Mouse (Mus musculus) bone marrow macrophage, adult 2 months (primary cell): ENCODE data around the gene Amn1. TPM values are rescaled to one million over a fixed set of nuclear protein-coding genes. Genes with fewer than 3 reads are reported as not detected.

Source experiments
- H3K27ac ChIP-seq: 2 replicates; pipeline ENCODE4 v1.5.1; 2012; ENCODE audit warnings: low read depth, low read length; ENCODE audit not compliant: insufficient read depth
- H3K4me1 ChIP-seq: 2 replicates; pipeline ENCODE4 v1.6.1; 2012; ENCODE audit warnings: low read length; ENCODE audit not compliant: control insufficient read depth, insufficient read depth
- H3K4me3 ChIP-seq: 2 replicates; pipeline ENCODE4 v1.5.1; 2012; ENCODE audit warnings: mild to moderate bottlenecking, low read length, moderate library complexity; ENCODE audit not compliant: insufficient read depth
- CTCF ChIP-seq: IDR thresholded peaks from 2 replicates; pipeline ENCODE4 v1.5.1; 2012; ENCODE audit warnings: low read depth, mild to moderate bottlenecking, low read length, moderate library complexity
- POLR2A ChIP-seq: IDR thresholded peaks from 2 replicates; pipeline ENCODE4 v1.6.1; 2012; ENCODE audit warnings: mild to moderate bottlenecking, low read depth, low read length, borderline replicate concordance
- polyA plus RNA-seq: library from polyadenylated mRNA; stranded (reverse); fragments of >200 nt; gene quantifications from 2 replicates; pipeline ENCODE4 v1.2.4, GENCODE M21; 2012; ENCODE audit not compliant: missing spikeins, insufficient read depth, insufficient read length

Amn1 gene
- polyA plus RNA-seq, 1 experiment = 14.7 TPM

GRCm38 (mm10) chr6:149118935-149119334 lies 69.6 kb downstream of the Amn1 start:
- Histone ChIP-seq H3K27ac (no peak overlapping the region), H3K4me1 (no peaks in the 10 kb centered on the region), H3K4me3 (no peak overlapping the region)
- TF ChIP-seq CTCF (no peak), POLR2A (no peak)

GRCm38 (mm10) chr6:149116992-149117391 lies 71.5 kb downstream of the Amn1 start:
- no peaks in the 10 kb centered on the region for H3K4me1 ChIP-seq
- TF ChIP-seq CTCF (no peak), POLR2A (no peak)
- no peak overlapping the region for H3K27ac ChIP-seq
- no peak overlapping the region for H3K4me3 ChIP-seq

GRCm38 (mm10) chr6:149108909-149109308 lies 79.6 kb downstream of the Amn1 start:
- TF ChIP-seq POLR2A (no peak), CTCF (no peak)
- Histone ChIP-seq H3K27ac (no peak overlapping the region), H3K4me1 (peaks cover 3% of the 10 kb centered on the region; the same call in 1 of the 2 replicates), H3K4me3 (no peak overlapping the region)

GRCm38 (mm10) chr6:149107615-149108014 lies 80.9 kb downstream of the Amn1 start:
- H3K4me1 ChIP-seq = peaks cover 3% of the 10 kb centered on the region; the same call in 1 of the 2 replicates
- H3K4me3 ChIP-seq = no peak overlapping the region
- TF ChIP-seq POLR2A (no peak), CTCF (no peak)
- no peak overlapping the region for H3K27ac ChIP-seq

Other genes starting within 250 kb of the Amn1 start
- 10.2 and 10.9 TPM in 2 replicates for gene Sinhcaf, start 242.2 kb downstream of the Amn1 start, polyA plus RNA-seq
- 0.19 and 0.87 TPM in 2 replicates for gene Dennd5b, start 87.0 kb downstream of the Amn1 start, polyA plus RNA-seq
- not detected in 2 replicates for gene Gm10203, start 58.5 kb downstream of the Amn1 start, polyA plus RNA-seq
- 5.8 and 9.0 TPM in 2 replicates for gene Etfbkmt, start 48.9 kb downstream of the Amn1 start, polyA plus RNA-seq
- gene Resf1, start 120.7 kb upstream of the Amn1 start, polyA plus RNA-seq = 46.4 and 50.0 TPM in 2 replicates
- gene Bicd1, start 220.2 kb upstream of the Amn1 start, polyA plus RNA-seq = 0.09 and 0.35 TPM in 2 replicates